Mouse (Mus musculus): ENCODE data around the gene Mbd6.
"Not testable (repeated sequence)": the region's sequence is repeated elsewhere in the genome, so short reads cannot be mapped to it uniquely, and the experiment has no call there.

Gene Mbd6

DNA sequence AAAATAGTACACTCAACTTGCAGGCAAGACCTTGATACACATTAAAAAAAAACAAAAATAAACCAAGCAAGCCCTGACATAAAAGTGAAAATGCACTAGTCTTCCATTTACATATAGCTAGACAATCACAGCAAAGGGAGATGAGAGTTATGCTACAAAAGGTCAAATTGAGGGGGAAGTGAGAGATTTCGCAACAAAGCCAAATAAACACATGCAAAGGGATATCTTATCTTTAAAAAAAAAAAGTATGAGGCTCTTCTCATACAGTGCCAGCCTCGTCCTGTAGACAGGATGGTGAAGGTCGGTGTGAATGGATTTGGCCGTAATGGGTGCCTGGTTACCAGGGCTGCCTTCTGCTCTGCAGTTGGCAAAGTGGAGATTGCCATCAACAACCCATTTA lies 24.0 kb upstream of the Mbd6 start:
- DNase-seq (ENCODE audit: low spot score): no peak

DNA sequence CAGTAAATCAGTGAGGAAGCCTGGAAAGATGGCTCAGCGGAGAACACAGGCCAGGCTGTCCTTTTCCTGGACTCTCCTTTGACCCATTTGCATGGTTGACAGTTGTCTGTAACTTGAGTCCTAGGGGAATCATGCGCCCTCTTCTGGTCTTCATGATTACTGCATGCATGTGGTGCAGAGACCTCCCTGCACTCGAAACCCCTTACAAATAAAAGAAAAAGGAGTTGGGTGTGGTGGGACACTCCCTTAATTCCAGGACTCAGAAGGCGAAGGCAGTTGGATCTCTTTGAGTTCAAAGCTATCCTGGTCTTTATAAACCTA lies 23.5 kb upstream of the Mbd6 start:
- peak; percentile 60 for DNase-seq (ENCODE audit: low spot score)

DNA sequence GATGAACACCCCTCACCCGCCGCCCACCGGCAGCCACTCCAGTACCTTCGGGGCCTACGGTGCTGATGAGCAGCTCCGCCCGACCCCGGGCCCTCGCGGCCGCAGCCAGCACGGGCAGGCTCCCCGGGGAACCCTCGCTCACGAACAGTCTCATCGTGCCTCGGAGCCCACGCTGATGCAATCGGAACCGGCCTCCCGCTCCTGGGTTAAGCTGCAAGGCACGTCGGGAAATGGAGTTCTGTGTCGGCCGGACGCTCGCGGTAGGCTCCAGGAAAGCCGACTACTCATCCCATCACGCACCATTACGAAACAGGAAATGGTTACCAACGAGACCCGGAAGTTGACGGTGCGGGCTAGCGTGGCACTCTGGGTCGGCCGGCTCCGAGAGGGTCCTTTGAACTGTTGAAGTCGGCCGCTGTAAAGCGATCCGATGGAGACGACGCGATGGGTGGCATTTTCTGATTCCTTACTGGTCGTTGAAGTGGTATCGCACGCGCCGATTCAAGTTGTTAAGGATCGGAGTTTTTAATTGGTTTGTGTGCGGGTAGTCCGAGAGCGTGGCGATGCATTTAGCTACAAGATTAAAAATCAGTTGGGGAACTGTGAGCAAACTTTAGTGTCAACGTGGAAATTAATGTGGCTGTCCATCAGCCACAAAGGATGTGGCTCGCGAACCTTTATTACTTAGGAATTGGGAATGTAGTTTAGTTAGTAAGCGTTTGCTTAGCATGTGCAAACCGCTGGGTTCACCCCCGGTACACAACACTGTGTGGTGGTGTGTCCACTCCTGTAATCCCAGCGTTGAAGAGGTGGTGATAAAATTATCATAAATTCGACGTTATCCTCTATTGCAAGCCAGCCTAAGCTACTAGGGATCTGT lies 22.9 kb upstream of the Mbd6 start, which contains the start of gene Mars:
Mars (minus strand) TSS at position 311 of the 880 bp plus-strand sequence.
- peak; percentile 81 for DNase-seq (ENCODE audit: low spot score)

DNA sequence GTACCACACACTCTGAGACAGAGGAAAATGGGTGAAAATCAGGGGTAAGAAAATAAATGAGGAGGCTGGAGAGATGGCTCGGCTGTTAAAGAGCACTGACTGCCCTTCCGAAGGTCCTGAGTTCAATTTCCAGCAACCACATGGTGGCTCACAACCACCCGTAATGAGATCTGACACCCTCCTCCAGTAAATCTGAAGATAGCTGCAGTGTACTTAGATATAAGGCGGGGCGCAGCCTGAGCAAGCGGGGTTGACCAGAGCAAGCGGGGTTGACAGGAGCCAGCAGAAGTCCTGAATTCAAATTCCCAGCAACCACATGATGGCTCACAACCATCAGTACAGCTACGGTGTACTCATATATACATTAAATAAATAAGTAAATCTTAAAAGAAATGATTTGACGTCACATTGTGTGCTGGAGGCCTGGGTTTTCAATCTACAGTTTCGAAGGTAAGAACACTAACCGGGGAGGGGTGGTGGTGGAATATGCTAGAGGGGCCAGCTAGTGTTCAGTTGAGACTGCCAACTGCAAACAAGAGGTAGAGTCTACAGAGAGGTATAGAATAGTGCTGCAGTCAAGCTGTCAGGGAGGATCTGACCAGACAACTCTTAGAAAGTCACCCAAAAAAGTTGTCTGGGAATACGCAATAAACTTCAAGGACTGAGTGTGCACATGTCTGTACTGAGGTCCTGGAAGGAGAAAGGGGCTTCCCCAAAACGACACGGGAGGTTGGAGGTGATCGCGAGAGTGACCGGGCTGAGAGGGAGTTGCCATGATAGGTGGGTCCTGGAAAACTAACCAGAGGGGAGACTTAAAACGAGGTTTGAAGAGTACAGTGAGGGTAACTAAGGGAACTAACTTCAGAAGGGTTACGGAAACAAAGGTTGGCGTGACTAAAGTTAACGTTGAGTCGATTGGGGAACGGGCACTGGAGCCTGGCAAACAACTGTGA lies 22.0 kb upstream of the Mbd6 start:
- no peak for DNase-seq (ENCODE audit: low spot score)

DNA sequence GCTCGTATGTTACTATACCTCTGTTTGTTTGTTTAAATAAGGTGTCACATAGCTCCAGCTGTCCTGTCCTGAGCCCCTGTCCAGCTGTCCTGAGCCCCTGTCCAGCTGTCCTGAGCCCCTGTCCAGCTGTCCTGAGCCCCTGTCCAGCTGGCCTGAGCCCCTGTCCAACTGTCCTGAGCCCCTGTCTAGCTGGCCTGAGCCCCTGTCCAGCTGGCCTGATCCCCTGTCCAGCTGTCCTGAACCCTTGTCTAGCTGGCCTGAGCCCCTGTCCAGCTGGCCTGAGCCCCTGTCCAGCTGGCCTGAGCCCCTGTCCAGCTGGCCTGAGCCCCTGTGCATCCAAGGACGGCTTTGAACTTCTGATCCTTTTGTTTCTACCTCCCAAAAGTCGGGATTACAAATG lies 20.3 kb upstream of the Mbd6 start:
- DNase-seq (ENCODE audit: low spot score): not testable (repeated sequence)

DNA sequence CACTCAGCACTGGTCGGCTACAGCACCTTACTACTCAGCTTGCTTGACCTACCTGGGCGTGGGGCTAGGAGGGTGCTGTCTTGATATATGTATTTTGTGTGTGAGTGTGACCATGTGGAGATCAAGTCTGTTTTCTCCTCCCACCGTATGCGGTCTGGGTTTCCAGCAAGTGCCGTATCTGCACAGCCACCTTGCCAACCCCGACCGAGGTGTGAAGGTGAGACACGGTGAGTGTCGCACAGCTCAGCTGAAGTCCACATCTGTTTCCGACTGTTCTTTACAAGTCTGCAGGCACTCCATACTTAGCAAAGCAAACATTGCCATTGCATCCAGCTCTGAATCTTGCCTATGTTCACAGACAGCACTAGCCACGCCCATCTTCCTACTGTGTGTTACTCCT lies 14.3 kb upstream of the Mbd6 start:
- DNase-seq (ENCODE audit: low spot score): no peak

DNA sequence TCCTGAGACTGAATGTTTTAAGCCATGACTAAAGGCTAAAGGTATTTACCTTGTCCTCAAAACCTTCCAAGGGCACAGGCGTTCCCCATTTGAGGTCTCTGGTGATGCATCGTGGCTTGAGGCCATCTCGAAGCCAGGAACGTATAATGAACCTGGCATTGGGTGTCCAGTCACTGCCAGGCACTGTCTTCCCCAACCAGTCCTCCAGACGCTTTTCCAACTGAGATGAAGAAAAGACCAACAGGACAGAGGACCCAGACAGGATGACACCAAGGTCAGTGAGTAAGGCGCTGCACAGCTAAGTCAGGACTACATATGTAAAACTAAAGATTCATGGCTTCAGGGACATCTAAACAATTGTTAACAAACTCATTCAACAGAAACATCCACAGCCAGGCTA lies 11.5 kb upstream of the Mbd6 start:
- no peak for DNase-seq (ENCODE audit: low spot score)

DNA sequence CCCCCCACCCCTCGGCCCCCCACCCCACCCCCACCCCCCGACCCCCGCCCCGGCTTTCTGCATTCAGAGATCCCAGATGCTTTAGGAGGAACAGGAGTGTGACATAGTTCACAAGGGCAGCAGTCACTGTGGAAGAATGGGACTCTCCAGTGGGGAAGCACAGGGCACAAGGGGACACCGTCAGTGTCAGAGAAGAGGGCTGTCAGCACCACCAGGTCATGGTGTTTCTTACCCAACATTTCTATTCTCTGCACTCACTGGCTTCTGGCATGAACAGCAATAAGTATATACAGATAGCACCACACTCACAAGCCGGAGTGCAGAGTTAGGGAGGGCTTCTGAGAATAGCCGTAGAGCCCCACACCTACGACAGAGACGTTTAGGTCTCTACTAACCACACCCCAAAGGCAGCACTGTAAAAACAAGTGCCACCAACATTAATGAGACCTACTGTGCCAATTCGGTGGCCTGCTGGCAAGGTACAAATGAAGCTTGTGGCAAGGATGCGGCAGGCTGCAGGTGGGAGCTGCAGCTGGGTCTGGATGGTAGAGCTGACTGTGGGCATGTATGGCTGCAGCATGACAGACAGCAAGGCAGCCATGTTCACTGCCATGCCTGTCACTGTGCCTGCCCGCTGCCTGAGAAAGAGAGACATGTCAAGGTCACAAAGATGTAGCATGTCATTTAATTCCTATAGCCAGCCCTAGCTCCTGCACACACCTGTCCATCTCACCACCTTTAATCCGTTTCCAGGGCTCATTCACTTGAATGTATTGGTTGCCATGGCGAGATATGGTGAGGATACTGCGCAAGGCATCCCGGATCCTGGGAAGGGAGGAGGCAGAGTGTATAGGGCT lies 8.4 kb upstream of the Mbd6 start:
- DNase-seq (ENCODE audit: low spot score): no peak

DNA sequence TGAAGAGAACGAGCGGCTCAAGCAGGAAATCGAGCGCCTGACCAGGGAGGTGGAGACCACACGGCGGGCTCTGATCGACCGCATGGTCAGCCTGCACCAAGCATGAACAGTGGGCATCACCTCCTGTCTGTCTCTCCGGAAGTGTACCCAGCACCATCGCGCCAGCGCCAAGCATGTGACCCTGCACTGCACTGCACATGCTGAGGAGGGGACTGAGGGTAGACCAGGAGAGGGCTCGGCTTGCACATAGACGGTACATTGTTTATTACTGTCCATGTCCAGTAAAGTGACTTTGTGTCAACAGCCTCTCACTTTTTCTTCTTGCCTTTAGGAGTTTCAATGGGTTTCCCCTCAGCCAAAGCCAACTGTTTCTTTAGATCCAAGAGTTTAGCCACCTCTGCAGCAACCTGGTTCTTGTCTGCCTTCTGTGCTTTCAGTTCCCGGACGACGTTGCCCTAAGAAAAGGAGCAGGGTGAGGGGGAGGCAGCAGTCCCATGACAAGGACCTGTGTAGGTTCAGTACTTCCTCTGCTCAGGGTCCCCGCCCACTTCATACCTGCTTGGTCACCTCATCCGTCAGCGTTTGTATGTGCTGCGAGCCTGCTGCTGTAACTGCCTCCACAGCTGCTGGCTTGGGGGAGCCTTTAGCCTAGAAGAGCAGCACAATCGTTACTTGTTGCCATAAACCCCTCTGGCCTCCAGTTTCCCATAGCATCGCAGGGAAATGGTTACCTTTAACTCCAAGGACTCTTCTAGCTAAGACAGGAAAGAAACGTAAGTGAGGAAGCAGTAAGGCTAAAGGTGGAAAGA lies 7.4 kb upstream of the Mbd6 start:
- no peak for DNase-seq (ENCODE audit: low spot score)

DNA sequence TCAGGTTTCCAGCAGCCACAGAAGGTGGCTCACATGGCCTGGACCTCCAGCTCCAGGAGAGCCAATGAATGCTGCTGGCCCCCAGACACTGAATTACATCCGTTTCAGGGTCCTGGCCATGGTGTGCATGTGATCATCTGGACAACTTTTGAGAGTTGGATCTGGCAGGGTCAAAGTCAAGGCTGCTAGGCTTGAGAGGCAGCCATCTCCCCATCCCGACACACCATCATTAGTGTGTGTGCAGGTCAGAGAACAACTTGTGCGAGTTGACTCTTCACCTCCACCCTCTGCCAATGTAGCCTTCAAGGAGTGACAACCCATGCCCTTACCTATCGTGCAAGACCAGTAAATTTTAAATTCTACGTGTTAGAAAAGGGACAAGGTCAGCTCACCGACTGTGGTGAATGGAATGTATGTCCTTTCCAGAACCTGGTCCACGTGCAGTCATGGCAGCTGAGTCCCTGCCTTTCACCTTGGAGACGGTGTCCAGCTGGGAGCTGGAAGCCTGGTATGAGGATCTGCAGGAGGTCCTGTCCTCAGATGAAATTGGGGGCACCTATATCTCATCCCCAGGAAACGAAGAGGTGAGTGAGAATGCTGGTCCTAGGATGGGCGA lies 6.2 kb upstream of the Mbd6 start:
- DNase-seq (ENCODE audit: low spot score): no peak

DNA sequence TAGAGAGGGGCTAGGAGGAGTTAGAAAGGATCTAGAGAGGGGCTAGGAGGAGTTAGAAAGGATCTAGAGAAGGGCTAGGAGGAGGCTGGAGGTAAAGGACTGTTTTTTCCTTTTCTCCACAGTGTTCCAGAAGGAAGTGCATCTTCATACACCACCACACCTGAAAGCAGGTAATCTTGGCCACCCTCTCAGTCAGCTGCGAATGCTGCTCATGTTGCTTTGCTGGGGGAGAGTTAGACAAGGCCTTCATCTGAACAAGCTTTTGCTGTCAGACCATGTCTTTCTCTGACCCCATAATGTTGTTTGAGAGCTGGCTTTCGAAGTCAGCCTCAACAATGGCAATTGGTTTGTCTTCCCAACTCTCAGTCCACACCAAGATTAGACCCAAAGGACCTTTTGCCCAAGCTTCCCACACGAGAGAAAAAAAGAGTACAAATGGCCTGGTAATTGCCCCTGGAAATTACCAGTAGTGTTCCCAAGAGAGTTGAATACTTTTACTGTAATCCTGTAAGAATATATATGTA lies 4.8 kb upstream of the Mbd6 start:
- no peak for DNase-seq (ENCODE audit: low spot score)

DNA sequence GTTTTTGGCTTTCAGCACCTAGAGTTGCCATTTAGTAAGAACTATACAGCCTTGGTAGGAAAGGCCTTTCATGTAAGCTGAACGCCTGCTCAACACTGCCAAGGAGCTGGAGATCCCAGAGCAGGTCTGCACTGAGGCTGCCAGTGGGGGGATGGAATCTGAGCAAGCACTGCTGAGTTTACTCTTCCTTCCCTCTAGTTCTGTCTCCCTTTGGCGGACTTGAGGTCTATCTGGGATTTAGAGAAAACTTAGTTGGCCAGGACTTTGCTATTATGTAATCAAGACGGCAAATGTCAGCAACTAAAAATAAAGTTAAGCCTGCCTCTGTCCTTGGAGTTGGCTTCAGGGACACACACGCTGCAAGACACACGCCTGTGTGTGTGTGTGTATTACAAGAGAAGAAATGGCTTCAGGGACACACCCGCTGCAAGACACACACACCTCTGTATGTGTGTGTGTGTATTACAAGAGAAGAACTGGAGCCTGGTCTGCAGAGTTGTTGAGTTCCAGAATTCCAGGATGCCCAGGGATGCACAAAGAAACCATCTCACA lies 4.2 kb upstream of the Mbd6 start:
- DNase-seq (ENCODE audit: low spot score): no peak

DNA sequence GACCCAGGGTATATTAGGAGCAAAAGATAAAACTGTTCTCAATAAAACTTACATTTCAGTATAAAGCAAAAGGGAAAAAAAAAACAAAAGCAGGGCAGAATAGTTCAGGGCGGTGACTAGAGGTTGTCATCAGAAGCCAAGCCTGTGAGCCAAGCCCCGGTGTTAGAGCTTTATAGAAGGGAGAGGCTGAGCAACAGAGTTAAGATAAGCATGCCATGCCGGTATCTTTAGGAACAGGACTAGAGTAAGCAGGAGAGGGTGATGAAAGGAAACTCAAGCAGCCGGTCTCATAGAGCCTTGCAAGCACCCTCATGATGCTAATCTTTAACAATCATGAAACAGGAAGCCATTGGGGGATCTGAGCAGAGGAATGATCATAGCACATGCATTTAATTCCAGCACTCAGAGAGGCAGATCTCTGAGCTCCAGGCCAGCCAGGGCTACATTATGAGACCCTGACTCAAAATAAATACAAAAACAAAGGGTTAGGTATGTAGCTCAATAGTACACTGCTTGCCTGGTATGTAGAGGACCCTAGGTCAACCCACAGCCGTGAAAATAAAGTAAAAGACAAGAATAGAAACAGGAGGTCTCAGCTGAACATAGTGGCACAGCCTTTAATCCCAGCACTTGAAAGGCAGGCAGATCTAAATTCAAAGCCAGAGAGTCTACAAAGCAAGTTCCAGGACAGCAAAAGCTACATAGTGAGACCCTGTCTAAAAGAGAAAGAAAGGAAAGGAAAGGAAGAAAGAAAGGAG lies 3.2 kb upstream of the Mbd6 start:
- no peak for DNase-seq (ENCODE audit: low spot score)

DNA sequence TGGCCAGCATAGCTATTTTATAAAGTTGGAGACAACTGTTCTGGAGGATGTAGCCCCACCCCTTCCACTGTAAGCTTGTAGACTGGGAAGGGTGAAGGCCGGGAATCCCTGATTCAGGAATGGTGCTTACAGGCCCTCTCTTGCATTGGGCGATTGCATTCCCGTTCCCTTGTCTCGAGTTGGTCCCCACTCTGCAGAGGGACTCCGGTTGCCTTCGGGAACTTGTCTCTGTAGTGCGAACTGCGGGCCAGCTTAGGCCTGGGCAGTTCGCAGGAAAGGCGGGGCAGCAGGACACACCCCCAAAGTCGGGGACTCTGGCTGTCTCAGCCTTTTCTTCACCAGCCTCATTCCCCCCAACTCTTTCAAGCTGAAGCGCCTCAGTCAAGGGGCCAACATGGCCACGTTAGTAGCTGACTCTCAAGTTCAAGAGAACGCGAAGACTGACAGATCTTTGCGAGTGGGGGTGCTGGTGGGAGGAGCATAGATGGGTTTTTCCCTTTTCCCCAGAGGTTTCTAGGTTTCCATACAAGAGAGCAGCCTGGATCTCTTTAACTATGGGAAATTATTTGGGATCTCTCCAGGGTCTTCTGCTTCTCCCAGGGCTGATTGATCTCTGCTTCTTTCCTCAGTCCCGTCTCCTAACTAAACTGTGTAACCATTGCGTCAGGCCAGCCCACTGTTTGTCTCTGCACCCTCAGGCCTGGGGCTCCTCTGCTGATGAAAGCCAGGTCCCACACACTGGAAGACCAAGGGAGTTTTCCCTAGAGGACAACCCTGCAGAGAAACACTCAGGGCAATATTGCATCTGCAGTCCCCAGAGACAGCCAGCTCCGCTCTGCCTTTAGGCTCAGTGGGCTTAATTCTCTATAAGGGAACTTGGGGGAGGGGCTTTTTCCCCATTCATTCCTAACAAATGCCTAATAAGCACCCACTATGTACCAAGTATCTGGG lies 2.4 kb upstream of the Mbd6 start:
- DNase-seq (ENCODE audit: low spot score): no peak

DNA sequence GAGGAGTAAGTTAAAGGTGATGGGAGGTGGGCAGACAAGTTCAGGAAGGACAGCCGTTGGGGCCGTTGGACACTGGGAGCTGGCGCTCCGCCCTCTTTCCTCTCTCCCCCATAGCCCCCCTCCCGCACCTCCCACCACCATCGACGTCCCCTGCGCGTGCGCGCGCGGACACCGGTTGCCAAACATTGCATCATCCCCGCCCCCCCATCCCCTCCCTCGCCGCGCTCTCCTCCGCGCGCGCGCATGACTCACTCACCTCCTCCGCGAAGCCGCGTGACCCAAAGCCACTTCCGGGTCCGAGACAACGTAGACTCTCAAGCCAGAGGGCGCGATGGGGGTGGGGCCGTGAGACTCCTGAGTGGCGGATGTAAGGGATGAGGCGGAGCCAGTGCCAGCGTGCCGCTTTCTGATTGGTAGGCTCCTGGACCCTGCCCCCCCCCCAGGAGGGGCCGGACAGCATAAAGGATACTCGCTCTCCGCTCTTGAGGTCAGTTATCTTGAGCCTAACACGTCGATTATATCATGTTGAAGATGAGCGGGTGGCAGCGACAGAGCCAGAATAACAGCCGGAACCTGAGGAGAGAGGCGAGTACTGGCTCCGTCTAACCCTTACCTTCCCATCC lies 1.6 kb upstream of the Mbd6 start:
- DNase-seq (ENCODE audit: low spot score): peak; percentile 95

DNA sequence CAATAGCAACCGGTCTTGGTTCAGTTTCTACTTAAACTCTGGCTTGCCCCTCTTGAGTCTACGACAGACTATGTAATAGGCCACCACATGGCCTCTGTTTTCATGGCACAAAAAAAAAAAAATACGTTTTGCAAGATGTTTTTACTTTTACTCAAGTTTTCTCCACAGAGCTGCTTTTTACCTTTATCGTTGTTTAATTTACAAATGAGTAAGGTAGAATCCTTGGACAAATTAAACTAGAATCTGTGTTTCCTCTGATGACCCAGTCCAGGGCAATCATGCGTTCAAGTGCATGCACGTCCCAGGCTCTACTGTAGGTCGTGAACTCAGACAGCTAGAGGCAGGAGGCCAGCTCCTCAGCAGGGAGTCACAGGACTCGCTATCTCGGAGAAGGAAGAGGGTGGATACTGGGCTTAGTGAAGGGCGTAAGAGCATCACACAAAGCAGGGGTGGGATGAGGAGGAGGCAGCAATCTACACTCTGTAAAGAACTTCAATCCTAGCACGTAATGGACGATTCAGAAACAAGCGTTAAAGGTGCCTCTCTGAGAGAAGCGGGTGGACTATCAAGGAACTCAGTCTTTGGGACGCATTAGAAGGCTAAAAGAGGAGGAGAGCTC lies 864 bp upstream of the Mbd6 start:
- DNase-seq (ENCODE audit: low spot score): peak; percentile 33

DNA sequence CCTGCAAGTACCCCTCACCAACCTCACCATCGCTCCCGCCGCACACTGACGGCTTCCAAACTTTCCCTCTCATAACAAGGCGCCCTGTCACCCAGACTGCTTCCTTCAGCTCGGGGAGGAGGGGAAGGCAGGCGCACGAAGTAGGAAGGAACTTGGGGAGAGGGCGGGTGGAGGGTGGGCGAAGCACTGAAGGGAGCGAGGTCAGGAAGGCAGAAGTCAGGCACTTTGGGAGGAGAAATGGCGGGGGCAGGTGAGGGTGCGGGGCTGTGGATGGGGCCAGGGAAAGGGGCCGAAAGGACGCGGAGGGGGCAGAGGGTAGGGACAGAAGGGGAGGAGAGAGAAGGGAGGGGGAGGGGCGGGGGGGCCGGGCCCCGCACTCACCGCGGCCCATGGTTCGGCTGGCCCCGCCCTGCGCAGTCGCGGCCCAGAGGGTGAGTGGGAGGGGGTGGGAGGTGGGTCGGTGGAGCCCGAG lies 454 bp downstream of the Mbd6 start:
- no peak for DNase-seq (ENCODE audit: low spot score)

Data from ovary, postnatal 10 days (tissue).